Mouse (Mus musculus): ENCODE measurements at regions not wholly inside any gene's neighbourhood (a gene's known extent, or its start where the extent isn't known, plus 50 kb on each side); places are given as distances from the start of the nearest gene placed in this dataset.

GRCm38 (mm10) chr15:68360956-68361908 is 1860.5 kb upstream of the Lrrc6 start (continued):
- TF ChIP-seq CTCF (IDR thresholded peaks at IDR 0.05 in 2 of 3, conservative IDR thresholded peaks at IDR 0.05 in 1 of 3; ENCODE audit: control insufficient read depth in 1 of 3, insufficient read depth in 1 of 3, low read depth in 2 of 3, low read length in 3 of 3, poor library complexity in 1 of 3, severe bottlenecking in 1 of 3) = no peak
- TF ChIP-seq MAFK (IDR thresholded peaks at IDR 0.05; ENCODE audit: borderline replicate concordance, low read depth, low read length) = no peak
- TF ChIP-seq MYB (IDR thresholded peaks at IDR 0.05; ENCODE audit: low read depth, low read length) = no peak
- TF ChIP-seq ZMIZ1 (IDR thresholded peaks at IDR 0.05; ENCODE audit: low read depth, low read length) = no peak
- TF ChIP-seq ZC3H11A (IDR thresholded peaks at IDR 0.05; ENCODE audit: low read depth, low read length) = no peak
- no peak for TF ChIP-seq MAZ (IDR thresholded peaks at IDR 0.05; ENCODE audit: low read depth, low read length)
- no peak for TF ChIP-seq POLR2AphosphoS5 (IDR thresholded peaks at IDR 0.05; ENCODE audit: borderline replicate concordance, low read depth, low read length)
- TF ChIP-seq E2F4 (IDR thresholded peaks at IDR 0.05; ENCODE audit: borderline replicate concordance, low read depth, low read length) = no peak
- no peak for TF ChIP-seq TAL1 (IDR thresholded peaks at IDR 0.05; ENCODE audit: low read length)
- TF ChIP-seq HCFC1 (IDR thresholded peaks at IDR 0.05; ENCODE audit: low read depth, low read length) = no peak
- no peak for TF ChIP-seq ELF1 (IDR thresholded peaks at IDR 0.05; ENCODE audit: low read depth, low read length)
- peak; percentile 90 for TF ChIP-seq CHD1 (IDR thresholded peaks at IDR 0.05; ENCODE audit: low read depth, low read length)
- TF ChIP-seq NRF1 (IDR thresholded peaks at IDR 0.05; ENCODE audit: insufficient read depth, low read depth, low read length, poor library complexity, severe bottlenecking) = no peak
- TF ChIP-seq SMC3 (IDR thresholded peaks at IDR 0.05; ENCODE audit: low read depth, low read length) = no peak
- no peak for TF ChIP-seq RCOR1 (IDR thresholded peaks at IDR 0.05; ENCODE audit: low read depth, low read length)
- TF ChIP-seq SIN3A (IDR thresholded peaks at IDR 0.05; ENCODE audit: low read length) = no peak; the same call in 1 of the 2 replicates
- TF ChIP-seq USF2 (IDR thresholded peaks at IDR 0.05; ENCODE audit: borderline replicate concordance in 1 of 2, insufficient read depth in 1 of 2, low read depth in 1 of 2, low read length in 2 of 2) = no peak
- peak; percentile 25; the same call in 1 of the 2 replicates for TF ChIP-seq ETS1 (IDR thresholded peaks at IDR 0.05; ENCODE audit: low read depth, low read length)
- TF ChIP-seq MXI1 (IDR thresholded peaks at IDR 0.05; ENCODE audit: low read depth, low read length) = no peak
- TF ChIP-seq KAT2A (conservative IDR thresholded peaks at IDR 0.05; ENCODE audit: low read depth, low read length) = no peak

DNA sequence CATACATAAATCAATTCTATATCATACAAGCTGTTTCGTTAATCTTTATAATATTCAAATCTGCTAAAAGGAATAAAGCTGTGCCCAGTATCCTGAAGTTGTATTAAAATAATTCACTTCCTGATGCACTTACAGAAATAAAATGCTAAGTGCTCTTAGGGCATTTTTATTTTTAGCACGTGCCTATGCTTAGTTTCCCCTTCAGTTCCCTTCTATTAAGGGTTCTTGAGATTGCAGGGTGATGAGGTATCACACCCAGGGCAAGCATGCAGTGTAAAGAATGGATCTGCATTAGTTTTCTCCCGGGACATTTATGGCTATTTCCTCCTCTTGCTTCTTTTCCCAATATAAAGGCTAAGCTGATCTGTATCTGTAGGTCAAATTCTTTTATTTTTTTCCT is 1858.8 kb upstream of the Lrrc6 start:
- Histone ChIP-seq H3K27me3 (ENCODE audit: control insufficient read depth in 1 of 2, insufficient read depth in 2 of 2, low read length in 2 of 2) (no peaks in the 10 kb centered on the region), H3K27ac (ENCODE audit: control insufficient read depth, low read depth, low read length) (no peak overlapping the region), H3K9me3 (replicated peaks; ENCODE audit: insufficient read depth, low read length) (no peaks in the 10 kb centered on the region), H3K79me2 (ENCODE audit: control insufficient read depth, insufficient read depth, low read length, poor library complexity) (peaks cover 38% of the 10 kb centered on the region), H3K36me3 (ENCODE audit: control insufficient read depth in 1 of 2, insufficient read depth in 2 of 2, low read length in 2 of 2) (peaks cover 5 to 34% of the 10 kb centered on the region in 2 experiments), H3K4me3 (ENCODE audit: control insufficient read depth in 1 of 2, insufficient read depth in 1 of 2, low read depth in 2 of 2, low read length in 2 of 2) (no peak overlapping the region), H3K4me1 (ENCODE audit: control insufficient read depth in 1 of 2, insufficient read depth in 2 of 2, low read length in 2 of 2) (peaks cover 16 to 19% of the 10 kb centered on the region in 2 experiments), H3K9ac (ENCODE audit: control insufficient read depth, low read depth, low read length, poor library complexity, severe bottlenecking) (no peak overlapping the region)
- no peak for DNase-seq (ENCODE audit: low read depth, low spot score)
- TF ChIP-seq GABPA (IDR thresholded peaks at IDR 0.05; ENCODE audit: low read depth, low read length) = no peak
- TF ChIP-seq CHD1 (IDR thresholded peaks at IDR 0.05; ENCODE audit: low read depth, low read length) = no peak
- no peak for TF ChIP-seq ETS1 (IDR thresholded peaks at IDR 0.05; ENCODE audit: low read depth, low read length)
- TF ChIP-seq UBTF (IDR thresholded peaks at IDR 0.05; ENCODE audit: borderline replicate concordance, insufficient read depth, low read depth, low read length) = no peak
- TF ChIP-seq TCF12 (IDR thresholded peaks at IDR 0.05; ENCODE audit: low read depth, low read length) = no peak
- no peak for TF ChIP-seq CHD2 (IDR thresholded peaks at IDR 0.05; ENCODE audit: low read length)
- TF ChIP-seq BHLHE40 (IDR thresholded peaks at IDR 0.05; ENCODE audit: borderline replicate concordance, low read depth, low read length) = no peak
- TF ChIP-seq TBP (IDR thresholded peaks at IDR 0.05; ENCODE audit: low read depth, low read length) = no peak
- TF ChIP-seq JUND (IDR thresholded peaks at IDR 0.05; ENCODE audit: low read depth, low read length) = no peak
- TF ChIP-seq ZMIZ1 (IDR thresholded peaks at IDR 0.05; ENCODE audit: low read depth, low read length) = no peak
- no peak for TF ChIP-seq MYC (IDR thresholded peaks at IDR 0.05; ENCODE audit: low read depth, low read length)

All from MEL (cell line).